Mouse (Mus musculus): Measurements from ENCODE around the gene Kmt2c.

Gene Kmt2c

GRCm38 (mm10) chr5:25498346-25498820 lies at the start of gene Kmt2c:
Kmt2c (minus strand) TSS chr5:25498783.
- no peak for DNase-seq (ENCODE audit: low spot score)

DNA sequence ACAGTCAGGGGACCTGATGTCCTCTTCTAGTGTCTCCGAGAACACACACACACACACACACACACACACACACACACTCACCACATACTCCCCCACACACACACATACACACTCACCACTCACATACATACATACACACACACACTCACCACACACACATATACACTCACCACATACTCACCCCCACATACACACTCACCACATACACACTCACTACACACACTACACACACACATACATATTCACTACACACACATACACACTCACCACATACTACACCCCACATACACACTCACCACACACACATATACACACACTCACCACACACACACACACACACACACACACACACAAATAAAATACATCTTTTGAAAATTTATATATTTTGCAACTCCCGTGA lies 48.3 kb upstream of the Kmt2c start:
- no peak for DNase-seq (ENCODE audit: low spot score)

DNA sequence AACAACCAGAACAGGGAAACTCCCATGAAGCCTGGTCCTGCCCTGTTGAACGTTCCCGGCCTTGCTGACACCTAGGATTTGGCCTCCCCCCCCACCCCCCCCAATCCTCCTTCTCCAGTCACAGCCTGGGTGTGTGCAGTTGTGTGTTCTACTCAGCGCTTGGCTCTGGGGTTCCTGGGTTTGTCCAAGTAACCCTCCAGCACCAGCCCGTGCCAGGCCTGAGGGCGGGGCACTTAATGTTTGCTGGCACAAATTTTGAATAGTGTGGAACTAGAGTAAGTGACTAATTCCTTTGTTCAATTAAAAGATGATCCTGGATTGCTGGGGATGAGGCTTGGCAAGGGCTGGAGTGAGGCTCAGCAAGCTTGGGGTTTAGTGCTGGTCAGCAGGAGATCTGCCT lies 46.0 kb upstream of the Kmt2c start:
- no peak for DNase-seq (ENCODE audit: low spot score)

- no peak for DNase-seq (ENCODE audit: low spot score)
Measured at GRCm38 (mm10) chr5:25544061-25544460, 45.5 kb upstream of the Kmt2c start.

DNA sequence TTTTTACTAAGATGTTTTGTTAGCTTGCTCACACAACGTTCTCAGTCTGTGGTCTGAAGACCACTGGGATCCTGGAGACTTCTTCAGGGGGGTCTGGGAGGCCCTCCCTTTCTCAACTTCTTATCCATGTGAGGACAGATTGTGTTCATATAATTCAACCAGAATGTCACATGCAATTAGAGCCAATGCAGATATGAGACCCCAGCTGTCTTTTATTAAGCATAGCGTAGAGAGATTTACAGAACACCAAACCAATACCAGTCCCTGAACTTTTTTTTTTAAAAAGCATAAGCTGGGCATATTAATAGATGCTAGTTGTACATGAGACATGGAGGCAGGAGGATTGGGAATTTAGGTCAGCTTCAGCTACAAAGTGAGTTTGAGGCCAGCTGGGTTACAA lies 43.1 kb upstream of the Kmt2c start:
- no peak for DNase-seq (ENCODE audit: low spot score)

DNA sequence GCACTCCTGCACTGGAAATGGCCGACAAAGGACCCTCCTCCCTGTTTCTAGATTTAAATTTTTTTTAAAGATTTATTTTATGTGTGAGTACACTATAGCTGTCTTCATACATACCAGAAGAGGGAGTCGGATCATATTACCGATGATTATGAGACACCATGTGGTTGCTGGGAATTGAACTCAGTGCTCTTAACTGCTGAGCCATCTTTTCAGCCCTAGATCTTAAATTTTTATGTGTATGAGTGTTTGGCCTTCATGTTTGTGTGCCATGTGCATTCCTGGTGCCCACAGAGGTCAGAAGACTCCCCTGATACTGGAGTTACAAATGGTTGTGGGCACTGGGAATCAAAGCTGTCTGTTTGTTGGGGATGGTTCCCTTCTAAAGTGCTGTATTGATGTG lies 42.3 kb upstream of the Kmt2c start:
- no peak for DNase-seq (ENCODE audit: low spot score)

- DNase-seq (ENCODE audit: low spot score) = no peak
Measured at GRCm38 (mm10) chr5:25540412-25540811, 41.8 kb upstream of the Kmt2c start.

DNA sequence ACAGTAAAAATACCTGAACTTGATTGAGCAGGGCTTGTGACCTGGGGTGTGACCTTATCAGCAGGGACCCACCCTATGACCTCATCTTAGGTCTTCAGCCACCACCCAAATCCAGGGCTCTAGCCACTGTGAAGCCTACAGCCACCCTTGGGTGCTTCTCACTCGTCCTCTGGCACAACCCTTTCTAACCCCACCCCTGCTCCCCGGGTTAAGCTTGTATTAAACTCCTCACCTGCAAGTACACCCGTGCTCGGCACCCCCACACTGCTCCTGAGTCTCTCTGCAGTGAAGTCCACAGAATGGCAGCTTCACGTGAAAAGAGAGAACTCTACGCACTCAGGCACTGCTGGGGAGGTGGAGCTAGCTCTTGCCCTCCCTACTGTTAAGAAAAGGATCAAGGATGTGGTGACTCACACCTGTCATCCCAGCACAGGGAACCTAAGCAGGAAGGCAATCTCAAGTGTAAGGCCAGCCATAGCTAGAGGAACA lies 38.4 kb upstream of the Kmt2c start:
- DNase-seq (ENCODE audit: low spot score) = no peak

GRCm38 (mm10) chr5:25536451-25536850 lies 37.9 kb upstream of the Kmt2c start:
- no peak for DNase-seq (ENCODE audit: low spot score)

- no peak for DNase-seq (ENCODE audit: low spot score)
Measured at GRCm38 (mm10) chr5:25535566-25535965, 37.0 kb upstream of the Kmt2c start.

DNA sequence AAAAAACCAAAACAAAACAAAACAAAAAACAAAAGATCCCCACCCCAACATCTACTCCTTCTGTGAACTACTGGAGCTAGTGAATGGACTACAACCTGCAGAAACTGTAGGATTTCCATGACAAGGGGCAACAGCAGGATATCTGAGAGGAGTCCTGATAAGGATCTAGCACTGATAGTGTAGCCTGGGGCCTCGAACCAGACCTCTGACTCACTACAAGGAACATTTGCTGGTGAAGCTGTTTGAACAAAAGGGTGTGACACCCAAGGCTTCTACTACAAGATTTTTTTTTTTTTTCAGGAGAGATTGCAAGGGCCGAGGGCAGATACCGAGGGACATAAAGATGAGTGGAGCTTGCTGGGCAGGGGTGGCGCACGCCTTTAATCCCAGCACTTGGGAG lies 34.7 kb upstream of the Kmt2c start:
- DNase-seq (ENCODE audit: low spot score) = no peak

- DNase-seq (ENCODE audit: low spot score) = no peak
Measured at GRCm38 (mm10) chr5:25532256-25533147, 33.9 kb upstream of the Kmt2c start.

GRCm38 (mm10) chr5:25530629-25531028 lies 32.0 kb upstream of the Kmt2c start:
- no peak for DNase-seq (ENCODE audit: low spot score)

DNA sequence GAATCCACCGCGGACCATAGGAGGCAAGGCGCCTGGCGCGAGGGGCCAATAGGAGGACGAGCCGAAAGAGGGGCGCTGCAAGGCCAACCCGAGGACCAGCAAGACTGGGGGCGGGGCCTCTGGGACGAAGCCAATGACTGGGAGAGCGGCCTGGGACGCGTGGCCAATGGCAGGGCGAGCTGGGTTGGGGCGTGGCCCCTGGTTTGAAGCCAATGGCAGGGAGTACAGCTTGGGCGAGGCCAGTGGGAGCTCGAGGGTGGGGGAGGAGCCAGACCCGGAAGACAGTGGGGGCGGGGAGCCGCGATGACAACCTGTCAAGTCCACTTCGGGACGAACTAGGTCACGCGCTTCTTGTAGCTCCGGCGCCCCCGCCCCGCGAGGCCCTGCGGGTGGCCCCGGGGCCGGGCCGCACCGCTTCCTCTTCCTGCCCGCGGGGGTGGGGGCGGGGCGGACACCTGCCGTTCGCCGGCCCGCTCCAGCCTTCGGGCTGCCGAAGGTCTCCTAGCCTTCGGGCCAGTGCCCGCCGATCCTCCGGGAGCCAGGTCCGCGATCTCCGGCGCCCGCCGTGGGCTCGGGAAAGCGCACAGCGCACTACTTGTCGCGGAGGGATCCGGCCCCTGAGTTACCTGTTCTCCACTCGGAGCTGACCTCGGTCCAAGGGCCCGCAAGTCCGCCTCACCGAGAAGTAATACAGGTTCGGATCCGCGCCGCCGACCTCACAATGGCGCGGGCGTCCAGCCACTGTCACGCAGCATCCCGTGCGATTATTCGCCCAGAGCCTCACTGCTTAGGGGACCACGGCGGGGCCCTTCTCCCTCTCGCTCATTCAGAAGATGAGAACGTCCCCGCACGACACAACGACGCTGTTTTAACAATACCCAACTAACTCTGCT lies 31.2 kb upstream of the Kmt2c start:
- DNase-seq (ENCODE audit: low spot score) = peak; percentile 99

DNA sequence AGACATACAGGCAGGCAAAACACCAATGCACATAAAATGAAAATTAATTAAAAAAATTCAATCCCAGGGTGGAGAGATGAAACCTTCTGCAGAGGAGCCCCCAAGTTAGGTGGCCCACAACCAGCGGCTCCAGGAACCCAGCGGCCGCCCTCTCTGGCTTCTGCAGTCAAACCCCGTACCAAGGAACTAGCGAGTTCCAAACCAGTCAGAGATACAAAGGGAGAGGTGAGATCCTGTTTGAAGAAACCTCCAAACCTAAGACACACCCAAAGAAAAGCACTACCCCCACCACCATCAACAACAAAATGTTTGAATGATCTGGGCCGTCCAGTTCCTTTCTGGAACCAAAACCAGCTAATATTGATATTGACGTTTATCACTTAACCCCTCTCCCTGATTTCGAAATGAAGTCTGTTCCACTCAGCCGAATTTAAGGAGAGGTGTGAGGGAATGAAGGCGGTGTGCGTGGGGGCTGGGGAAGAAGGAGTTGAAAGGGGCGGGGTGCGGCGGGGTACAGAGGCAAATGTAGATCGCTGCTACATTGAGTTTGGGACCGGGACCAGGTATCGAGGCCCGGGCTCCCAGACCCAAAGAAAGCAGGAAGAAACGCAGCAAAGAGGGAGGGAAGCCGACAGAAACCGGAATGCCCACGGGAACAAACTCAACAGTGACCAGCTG lies 30.4 kb upstream of the Kmt2c start:
- DNase-seq (ENCODE audit: low spot score) = no peak

DNA sequence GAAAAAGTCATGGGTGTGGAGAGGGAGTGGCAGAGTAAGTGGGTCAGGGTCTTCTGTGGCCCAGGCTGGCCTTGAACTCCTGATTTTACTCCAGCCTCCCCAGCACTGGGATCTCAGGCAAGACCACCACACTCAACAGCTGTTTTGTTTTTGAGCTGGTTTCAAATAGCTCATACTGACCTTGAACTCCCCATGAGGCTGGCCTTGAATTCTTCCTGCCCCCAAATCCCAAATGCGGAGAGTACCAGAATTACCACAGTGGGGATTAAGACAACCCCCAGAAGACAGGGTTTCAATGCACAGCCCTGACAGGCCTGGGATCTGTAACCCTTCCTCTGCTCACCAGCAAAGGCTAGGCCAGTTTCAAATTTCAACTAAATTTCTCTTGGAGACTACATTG lies 29.4 kb upstream of the Kmt2c start:
- DNase-seq (ENCODE audit: low spot score) = no peak

- no peak for DNase-seq (ENCODE audit: low spot score)
Measured at GRCm38 (mm10) chr5:25526926-25527325, 28.3 kb upstream of the Kmt2c start.

- no peak for DNase-seq (ENCODE audit: low spot score)
Measured at GRCm38 (mm10) chr5:25526116-25526515, 27.5 kb upstream of the Kmt2c start.

GRCm38 (mm10) chr5:25521461-25521860 lies 22.9 kb upstream of the Kmt2c start:
- no peak for DNase-seq (ENCODE audit: low spot score)

- DNase-seq (ENCODE audit: low spot score) = no peak
Measured at GRCm38 (mm10) chr5:25519820-25520219, 21.2 kb upstream of the Kmt2c start.

DNA sequence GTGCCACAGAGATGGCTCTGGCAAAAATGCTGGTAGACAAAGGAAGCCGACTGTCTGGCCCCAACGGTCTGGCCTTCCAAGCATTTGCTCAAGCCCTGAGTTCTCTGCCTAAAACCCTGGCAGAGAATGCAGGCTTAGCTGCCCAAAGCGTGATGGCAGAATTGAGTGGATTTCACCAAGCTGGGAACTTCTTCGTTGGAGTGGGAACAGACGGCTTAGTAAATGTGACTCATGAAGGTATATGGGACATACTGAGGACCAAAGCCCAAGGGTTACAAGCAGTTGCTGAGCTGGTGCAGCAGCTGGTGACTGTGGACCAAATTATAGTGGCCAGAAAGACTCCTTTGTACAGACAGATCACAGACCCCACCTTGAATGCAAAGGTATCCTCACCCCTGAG lies 19.0 kb upstream of the Kmt2c start:
- DNase-seq (ENCODE audit: low spot score) = no peak

- DNase-seq (ENCODE audit: low spot score) = no peak
Measured at GRCm38 (mm10) chr5:25516301-25516895, 17.8 kb upstream of the Kmt2c start.
